Mouse (Mus musculus) embryonic facial prominence, embryonic 13.5 days (tissue): ENCODE data around the gene Eif5a. TPM values are rescaled to one million over a fixed set of nuclear protein-coding genes. Genes with fewer than 3 reads are reported as not detected.
"Not testable (repeated sequence)": the region's sequence is repeated elsewhere in the genome, so short reads cannot be mapped to it uniquely, and the experiment has no call there.

Experiments
- ATAC-seq: fragments of 200-750 bp; cut with Nextera tagmentation; 2 replicates; pipeline ENCODE4 v1.8.0; 2017; ENCODE audit warnings: low read depth; ENCODE audit not compliant: insufficient number of reproducible peaks, insufficient read depth, low FRiP score, low TSS enrichment
- H3K27ac ChIP-seq: fragments of 300-500 bp; sonication (generic); 2 replicates; pipeline ENCODE4 v1.5.1; 2015; ENCODE audit warnings: moderate library complexity, mild to moderate bottlenecking, inconsistent platforms
- H3K27me3 ChIP-seq: fragments of 300-500 bp; sonication (generic); 2 replicates; pipeline ENCODE4 v1.6.1; 2015; ENCODE audit warnings: mild to moderate bottlenecking, inconsistent platforms
- H3K36me3 ChIP-seq: fragments of 300-500 bp; sonication (generic); 2 replicates; pipeline ENCODE4 v1.6.1; 2015; ENCODE audit warnings: mild to moderate bottlenecking, inconsistent platforms
- H3K4me1 ChIP-seq: fragments of 300-500 bp; sonication (generic); 2 replicates; pipeline ENCODE4 v1.6.1; 2015; ENCODE audit warnings: inconsistent platforms
- H3K4me2 ChIP-seq: fragments of 300-500 bp; sonication (generic); 2 replicates; pipeline ENCODE4 v1.6.1; 2015; ENCODE audit warnings: moderate library complexity, mild to moderate bottlenecking, inconsistent platforms
- H3K4me3 ChIP-seq: fragments of 300-500 bp; sonication (generic); 2 replicates; pipeline ENCODE4 v1.5.1; 2015; ENCODE audit warnings: mild to moderate bottlenecking, inconsistent platforms
- H3K9ac ChIP-seq: fragments of 300-500 bp; sonication (generic); 2 replicates; pipeline ENCODE4 v1.6.1; 2015; ENCODE audit warnings: mild to moderate bottlenecking, inconsistent platforms
- H3K9me3 ChIP-seq: fragments of 300-500 bp; sonication (generic); 2 replicates; pipeline ENCODE4 v1.6.1; 2016; ENCODE audit warnings: inconsistent platforms
- WGBS: fragments of 180-500 bp; shearing (Covaris S2); methylation state at CpG from one replicate; pipeline ENCODE4 v1.1.7; 2015; ENCODE audit warnings: mixed read lengths; 5-methylcytosine and 5-hydroxymethylcytosine counted together
- polyA plus RNA-seq: library from polyadenylated mRNA; unstranded; fragments of >200 nt; fragmentation: Nextera tagmentation; extraction: Ambion mirVana; gene quantifications from 2 replicates; pipeline ENCODE4 v1.2.1, GENCODE M21; 2015

Gene Eif5a
- polyA plus RNA-seq, 1 experiment from 2014 or later = 1,689 TPM

GRCm38 (mm10) chr11:69956218-69956617 is 34.5 kb upstream of the Eif5a start:
- H3K27ac ChIP-seq = no peak overlapping the region
- peaks cover 6% of the 10 kb centered on the region; the same call in 1 of the 2 replicates for H3K27me3 ChIP-seq
- WGBS = 83% methylated on average over 1 of the region's 1 CpGs
- no peak for ATAC-seq
- H3K9ac ChIP-seq = no peak overlapping the region
- no peaks in the 10 kb centered on the region for H3K36me3 ChIP-seq
- no peak overlapping the region for H3K4me2 ChIP-seq
- no peaks in the 10 kb centered on the region for H3K4me1 ChIP-seq
- no peak overlapping the region for H3K4me3 ChIP-seq
- H3K9me3 ChIP-seq = no peaks in the 10 kb centered on the region

- H3K9ac ChIP-seq, H3K4me2 ChIP-seq, H3K36me3 ChIP-seq, H3K9me3 ChIP-seq, H3K4me1 ChIP-seq, H3K27me3 ChIP-seq, ATAC-seq, H3K4me3 ChIP-seq, H3K27ac ChIP-seq: not testable (repeated sequence)
- WGBS = 73% methylated on average over 4 of the region's 4 CpGs
These were observed 33.9 kb upstream of the Eif5a start for GRCm38 (mm10) chr11:69955618-69956017.

- 62% methylated on average over 11 of the region's 11 CpGs for WGBS
- Histone ChIP-seq H3K36me3 (no peaks in the 10 kb centered on the region), H3K4me3 (no peak overlapping the region), H3K9me3 (no peaks in the 10 kb centered on the region), H3K4me2 (no peak overlapping the region), H3K4me1 (peaks cover 4% of the 10 kb centered on the region; the same call in 1 of the 2 replicates), H3K9ac (no peak overlapping the region), H3K27me3 (no peaks in the 10 kb centered on the region), H3K27ac (no peak overlapping the region)
- no peak for ATAC-seq
These were observed 31.6 kb upstream of the Eif5a start for GRCm38 (mm10) chr11:69953267-69953915.

- Histone ChIP-seq H3K27me3 (no peaks in the 10 kb centered on the region), H3K9me3 (no peaks in the 10 kb centered on the region), H3K4me2 (no peak overlapping the region), H3K36me3 (no peaks in the 10 kb centered on the region), H3K4me1 (peaks cover 7% of the 10 kb centered on the region), H3K4me3 (no peak overlapping the region), H3K27ac (no peak overlapping the region), H3K9ac (no peak overlapping the region)
- WGBS = 41% methylated on average over 1 of the region's 1 CpGs
- ATAC-seq = no peak
These were observed 30.5 kb upstream of the Eif5a start for GRCm38 (mm10) chr11:69952274-69952673.

- H3K27me3 ChIP-seq = no peaks in the 10 kb centered on the region
- ATAC-seq = no peak
- peaks cover 21% of the 10 kb centered on the region for H3K4me1 ChIP-seq
- H3K9me3 ChIP-seq = no peaks in the 10 kb centered on the region
- H3K9ac ChIP-seq = no peak overlapping the region
- peaks cover 4% of the 10 kb centered on the region for H3K36me3 ChIP-seq
- WGBS = 41% methylated on average over 4 of the region's 4 CpGs
- H3K4me3 ChIP-seq = no peak overlapping the region
- H3K27ac ChIP-seq = no peak overlapping the region
- H3K4me2 ChIP-seq = no peak overlapping the region
These were observed 29.2 kb upstream of the Eif5a start for GRCm38 (mm10) chr11:69950807-69951459.

- under 1% methylated on average over 14 of the region's 14 CpGs for WGBS
- Histone ChIP-seq H3K9ac (peak overlapping the region; percentile 70), H3K4me2 (peak overlapping the region; percentile 71), H3K4me1 (peaks cover 29% of the 10 kb centered on the region), H3K9me3 (no peaks in the 10 kb centered on the region), H3K27me3 (no peaks in the 10 kb centered on the region), H3K36me3 (peaks cover 25% of the 10 kb centered on the region), H3K4me3 (peak overlapping the region; percentile 54), H3K27ac (peak overlapping the region; percentile 92)
- ATAC-seq = peak; percentile 34
These were observed 27.0 kb upstream of the Eif5a start for GRCm38 (mm10) chr11:69948763-69949150.

GRCm38 (mm10) chr11:69948066-69948762 is 26.5 kb upstream of the Eif5a start, which contains the start of gene Slc2a4:
Gene Slc2a4 (minus strand): TSS chr11:69948188.
- H3K27ac ChIP-seq = peak within 1 kb of the TSS; percentile 92
- peaks cover 31% of the 10 kb centered on the region for H3K36me3 ChIP-seq
- H3K4me2 ChIP-seq = peak within 1 kb of the TSS; percentile 71
- ATAC-seq = peak; percentile 90
- peak within 1 kb of the TSS; percentile 70 for H3K9ac ChIP-seq
- no peaks in the 10 kb centered on the region for H3K27me3 ChIP-seq
- H3K9me3 ChIP-seq = no peaks in the 10 kb centered on the region
- WGBS = under 1% methylated on average over 34 of the region's 34 CpGs
- peaks cover 29% of the 10 kb centered on the region for H3K4me1 ChIP-seq
- H3K4me3 ChIP-seq = peak within 1 kb of the TSS; percentile 54

GRCm38 (mm10) chr11:69947337-69948065 is 25.7 kb upstream of the Eif5a start:
- H3K36me3 ChIP-seq = peaks cover 38% of the 10 kb centered on the region
- H3K4me3 ChIP-seq = peak overlapping the region; percentile 54
- WGBS = under 1% methylated on average over 29 of the region's 29 CpGs
- peak overlapping the region; percentile 92 for H3K27ac ChIP-seq
- H3K9me3 ChIP-seq = no peaks in the 10 kb centered on the region
- peak overlapping the region; percentile 71 for H3K4me2 ChIP-seq
- H3K27me3 ChIP-seq = no peaks in the 10 kb centered on the region
- peak overlapping the region; percentile 70 for H3K9ac ChIP-seq
- H3K4me1 ChIP-seq = peaks cover 29% of the 10 kb centered on the region
- ATAC-seq = peak; percentile 21; the same call in 1 of the 2 replicates

- no peaks in the 10 kb centered on the region for H3K9me3 ChIP-seq
- H3K4me1 ChIP-seq = peaks cover 29% of the 10 kb centered on the region
- ATAC-seq = no peak
- H3K4me2 ChIP-seq = peak overlapping the region; percentile 71
- no peaks in the 10 kb centered on the region for H3K27me3 ChIP-seq
- WGBS = 85% methylated on average over 18 of the region's 18 CpGs
- peaks cover 44% of the 10 kb centered on the region for H3K36me3 ChIP-seq
- peak overlapping the region; percentile 70 for H3K9ac ChIP-seq
- H3K4me3 ChIP-seq = peak overlapping the region; percentile 54
- peak overlapping the region; percentile 92; the same call in 1 of the 2 replicates for H3K27ac ChIP-seq
These were observed 24.5 kb upstream of the Eif5a start for GRCm38 (mm10) chr11:69945997-69946891.

- H3K9ac ChIP-seq = peak overlapping the region; percentile 21; the same call in 1 of the 2 replicates
- H3K36me3 ChIP-seq = peaks cover 44% of the 10 kb centered on the region
- H3K4me2 ChIP-seq = no peak overlapping the region
- ATAC-seq = no peak
- 78% methylated on average over 13 of the region's 13 CpGs for WGBS
- no peaks in the 10 kb centered on the region for H3K27me3 ChIP-seq
- no peak overlapping the region for H3K27ac ChIP-seq
- peaks cover 29% of the 10 kb centered on the region for H3K4me1 ChIP-seq
- no peaks in the 10 kb centered on the region for H3K9me3 ChIP-seq
- 0 out of 2 replicates have a peak overlapping the region, but pooled peaks have one; percentile 1 for H3K4me3 ChIP-seq
These were observed 23.5 kb upstream of the Eif5a start for GRCm38 (mm10) chr11:69945216-69945615.
